Mouse (Mus musculus): ENCODE data around the gene Adgrl1. TPM values are rescaled to one million over a fixed set of nuclear protein-coding genes. Genes with fewer than 3 reads are reported as not detected.
"Not testable (repeated sequence)": the region's sequence is repeated elsewhere in the genome, so short reads cannot be mapped to it uniquely, and the experiment has no call there.

Gene Adgrl1
- polyA plus RNA-seq, 2 experiments = 38.5 to 123 TPM

DNA sequence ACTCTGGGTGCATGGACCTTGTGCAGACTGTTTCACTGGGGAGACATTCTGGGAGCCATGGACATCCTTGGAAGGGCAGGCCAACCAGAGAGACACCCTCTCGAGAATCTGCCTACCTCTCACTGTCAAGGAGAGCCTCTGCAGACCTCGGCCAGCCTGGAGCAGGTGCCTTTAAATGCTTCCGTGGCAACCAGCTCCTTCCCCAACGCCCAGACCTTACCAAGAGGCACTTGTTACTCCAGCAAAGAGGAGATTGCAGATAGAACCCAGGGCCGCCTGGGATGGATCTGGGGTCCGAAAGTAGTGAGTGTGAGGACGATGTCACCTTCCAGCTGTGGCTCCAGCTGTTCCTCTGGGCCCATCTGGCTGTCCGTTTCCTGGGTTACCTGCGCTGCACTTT, 78.3 kb downstream of the Adgrl1 start:
- ATAC-seq (ENCODE audit: low FRiP score, low read depth) (no peak), DNase-seq (ENCODE audit: low spot score) (no peak)
- Histone ChIP-seq H3K36me3 (ENCODE audit: control insufficient read depth, insufficient read depth, low read length) (peaks cover 39% of the 10 kb centered on the region), H3K27me3 (ENCODE audit: control insufficient read depth, insufficient read depth, low read length) (no peaks in the 10 kb centered on the region), H3K27ac (replicated peaks; ENCODE audit: low read depth, low read length) (no peak overlapping the region), H3K4me3 (replicated peaks; ENCODE audit: low read length) (no peak overlapping the region), H3K4me2 (replicated peaks; ENCODE audit: low read depth, low read length, severe bottlenecking) (no peak overlapping the region), H3K9me3 (ENCODE audit: control insufficient read depth, low read length) (no peaks in the 10 kb centered on the region), H3K9ac (ENCODE audit: low read depth, low read length, severe bottlenecking) (no peak overlapping the region), H3K4me1 (ENCODE audit: control insufficient read depth, insufficient read depth, low read length) (peaks cover 18% of the 10 kb centered on the region)
- WGBS = 68% methylated on average over 9 of the region's 9 CpGs
- TF ChIP-seq POLR2A (IDR thresholded peaks at IDR 0.05; ENCODE audit: borderline replicate concordance, extremely low read depth, insufficient read depth, insufficient read length) = no peak

DNA sequence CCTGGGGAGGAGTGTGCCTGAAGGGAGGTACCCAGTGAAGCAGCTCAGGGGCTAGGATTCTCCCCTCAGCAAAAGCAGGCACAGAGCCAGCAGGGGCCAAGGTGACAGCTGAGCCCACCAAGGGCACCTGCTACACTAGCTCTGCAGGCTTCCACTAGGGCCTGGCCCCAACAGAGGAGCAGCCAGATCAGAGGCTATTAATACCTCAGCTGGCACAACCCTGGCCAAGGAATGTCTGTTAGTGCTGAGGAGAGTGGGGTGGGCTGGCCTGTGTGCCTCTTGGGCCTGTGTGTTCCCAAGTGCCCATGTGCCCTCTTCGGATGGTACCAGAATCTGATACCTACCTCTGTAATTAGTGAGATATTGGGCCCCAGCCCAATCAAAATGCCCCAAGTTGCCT, 80.3 kb downstream of the Adgrl1 start:
- Histone ChIP-seq H3K36me3 (ENCODE audit: control insufficient read depth, insufficient read depth, low read length) (peaks cover 57% of the 10 kb centered on the region), H3K9ac (ENCODE audit: low read depth, low read length, severe bottlenecking) (no peak overlapping the region)

GRCm38 (mm10) chr8:83980845-83981244, 80.9 kb downstream of the Adgrl1 start:
- Histone ChIP-seq H3K9me3 (ENCODE audit: control insufficient read depth, low read length) (no peaks in the 10 kb centered on the region), H3K4me1 (ENCODE audit: control insufficient read depth, insufficient read depth, low read length) (peaks cover 9% of the 10 kb centered on the region; the same call in 1 of the 2 replicates), H3K4me3 (replicated peaks; ENCODE audit: low read length) (no peak overlapping the region), H3K27me3 (ENCODE audit: control insufficient read depth, insufficient read depth, low read length) (no peaks in the 10 kb centered on the region), H3K9ac (ENCODE audit: low read depth, low read length, severe bottlenecking) (no peak overlapping the region), H3K36me3 (ENCODE audit: control insufficient read depth, insufficient read depth, low read length) (peaks cover 60% of the 10 kb centered on the region), H3K27ac (replicated peaks; ENCODE audit: low read depth, low read length) (no peak overlapping the region), H3K4me2 (replicated peaks; ENCODE audit: low read depth, low read length, severe bottlenecking) (no peak overlapping the region)
- ATAC-seq (ENCODE audit: low FRiP score, low read depth) (no peak), DNase-seq (ENCODE audit: low spot score) (no peak)
- WGBS = 80% methylated on average over 8 of the region's 8 CpGs
- no peak for TF ChIP-seq POLR2A (IDR thresholded peaks at IDR 0.05; ENCODE audit: borderline replicate concordance, extremely low read depth, insufficient read depth, insufficient read length)

More for the DNA sequence above, 80.3 kb downstream of the Adgrl1 start:
- Histone ChIP-seq H3K4me3 (replicated peaks; ENCODE audit: low read length) (no peak overlapping the region), H3K4me2 (replicated peaks; ENCODE audit: low read depth, low read length, severe bottlenecking) (no peak overlapping the region), H3K27ac (replicated peaks; ENCODE audit: low read depth, low read length) (no peak overlapping the region), H3K27me3 (ENCODE audit: control insufficient read depth, insufficient read depth, low read length) (no peaks in the 10 kb centered on the region), H3K9me3 (ENCODE audit: control insufficient read depth, low read length) (no peaks in the 10 kb centered on the region), H3K4me1 (ENCODE audit: control insufficient read depth, insufficient read depth, low read length) (peaks cover 9% of the 10 kb centered on the region; the same call in 1 of the 2 replicates)
- ATAC-seq (ENCODE audit: low FRiP score, low read depth) (peak; percentile 64), DNase-seq (ENCODE audit: low spot score) (no peak)
- 80% methylated on average over 1 of the region's 1 CpGs for WGBS
- TF ChIP-seq POLR2A (IDR thresholded peaks at IDR 0.05; ENCODE audit: borderline replicate concordance, extremely low read depth, insufficient read depth, insufficient read length) = no peak

- no peak overlapping the region for H3K27ac ChIP-seq (replicated peaks; ENCODE audit: low read depth, low read length)
- no peak for DNase-seq (ENCODE audit: low spot score)
- H3K36me3 ChIP-seq (ENCODE audit: control insufficient read depth, insufficient read depth, low read length) = peaks cover 62% of the 10 kb centered on the region
- no peak for ATAC-seq (ENCODE audit: low FRiP score, low read depth)
- peaks cover 9% of the 10 kb centered on the region; the same call in 1 of the 2 replicates for H3K4me1 ChIP-seq (ENCODE audit: control insufficient read depth, insufficient read depth, low read length)
- H3K9ac ChIP-seq (ENCODE audit: low read depth, low read length, severe bottlenecking) = no peak overlapping the region
- H3K4me3 ChIP-seq (replicated peaks; ENCODE audit: low read length) = no peak overlapping the region
- WGBS = 95% methylated on average over 7 of the region's 7 CpGs
- no peak for TF ChIP-seq POLR2A (IDR thresholded peaks at IDR 0.05; ENCODE audit: borderline replicate concordance, extremely low read depth, insufficient read depth, insufficient read length)
- no peaks in the 10 kb centered on the region for H3K27me3 ChIP-seq (ENCODE audit: control insufficient read depth, insufficient read depth, low read length)
- no peaks in the 10 kb centered on the region for H3K9me3 ChIP-seq (ENCODE audit: control insufficient read depth, low read length)
- no peak overlapping the region for H3K4me2 ChIP-seq (replicated peaks; ENCODE audit: low read depth, low read length, severe bottlenecking)
Measured at GRCm38 (mm10) chr8:83981533-83981932, 81.6 kb downstream of the Adgrl1 start.

DNA sequence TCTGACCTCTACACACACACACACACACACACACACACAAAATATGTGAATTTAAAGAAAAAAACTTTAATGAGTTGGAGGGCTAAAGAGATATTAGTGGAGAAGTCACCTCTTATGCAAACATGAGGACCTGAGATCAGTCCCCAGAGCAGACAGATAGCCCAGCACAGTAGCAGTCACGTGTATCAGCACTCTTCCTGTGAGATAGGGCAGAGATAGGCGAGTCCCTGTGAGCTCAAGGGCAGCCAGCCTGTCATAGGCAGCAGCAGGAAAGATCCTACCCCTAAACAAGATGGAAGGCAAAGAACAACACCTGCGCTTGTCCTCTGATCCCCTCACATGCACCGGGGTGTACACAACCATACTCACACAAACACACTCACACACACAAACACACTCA, 82.5 kb downstream of the Adgrl1 start:
- DNase-seq (ENCODE audit: low spot score) (no peak), ATAC-seq (ENCODE audit: low FRiP score, low read depth) (no peak)
- WGBS = 91% methylated on average over 4 of the region's 4 CpGs
- Histone ChIP-seq H3K9ac (ENCODE audit: low read depth, low read length, severe bottlenecking) (no peak overlapping the region), H3K27me3 (ENCODE audit: control insufficient read depth, insufficient read depth, low read length) (no peaks in the 10 kb centered on the region), H3K4me2 (replicated peaks; ENCODE audit: low read depth, low read length, severe bottlenecking) (no peak overlapping the region), H3K4me1 (ENCODE audit: control insufficient read depth, insufficient read depth, low read length) (peaks cover 3% of the 10 kb centered on the region; the same call in 1 of the 2 replicates), H3K36me3 (ENCODE audit: control insufficient read depth, insufficient read depth, low read length) (peaks cover 71% of the 10 kb centered on the region), H3K9me3 (ENCODE audit: control insufficient read depth, low read length) (no peaks in the 10 kb centered on the region), H3K27ac (replicated peaks; ENCODE audit: low read depth, low read length) (no peak overlapping the region), H3K4me3 (replicated peaks; ENCODE audit: low read length) (no peak overlapping the region)
- TF ChIP-seq POLR2A (IDR thresholded peaks at IDR 0.05; ENCODE audit: borderline replicate concordance, extremely low read depth, insufficient read depth, insufficient read length) = no peak

GRCm38 (mm10) chr8:83983222-83983621, 83.3 kb downstream of the Adgrl1 start:
- H3K4me3 ChIP-seq (replicated peaks; ENCODE audit: low read length); H3K4me2 ChIP-seq (replicated peaks; ENCODE audit: low read depth, low read length, severe bottlenecking); ATAC-seq (ENCODE audit: low FRiP score, low read depth); H3K27me3 ChIP-seq (ENCODE audit: control insufficient read depth, insufficient read depth, low read length); DNase-seq (ENCODE audit: low spot score); H3K9ac ChIP-seq (ENCODE audit: low read depth, low read length, severe bottlenecking); H3K9me3 ChIP-seq (ENCODE audit: control insufficient read depth, low read length); H3K4me1 ChIP-seq (ENCODE audit: control insufficient read depth, insufficient read depth, low read length); H3K27ac ChIP-seq (replicated peaks; ENCODE audit: low read depth, low read length): not testable (repeated sequence)
- WGBS = 96% methylated on average over 2 of the region's 2 CpGs
- peaks cover 77% of the 10 kb centered on the region for H3K36me3 ChIP-seq (ENCODE audit: control insufficient read depth, insufficient read depth, low read length)

Data from limb, embryonic 14.5 days (tissue).